Mouse (Mus musculus) heart, adult 11 months (tissue): Measurements from ENCODE around the gene Zdhhc15.
A peak's percentile ranks its signal among the peaks of the same experiment; 100 is the strongest.
"Not testable (repeated sequence)": the region's sequence is repeated elsewhere in the genome, so short reads cannot be mapped to it uniquely, and the experiment has no call there.

ENCODE experiments used
- DNase-seq: peaks from one replicate; pipeline ENCODE4 v3.0.0; 2022

Zdhhc15 gene

GRCm38 (mm10) chrX:104670757-104671549 lies at the start of gene Zdhhc15:
TSS of gene Zdhhc15 (minus strand) at chrX:104671064.
- DNase-seq: peak; percentile 90

GRCm38 (mm10) chrX:104707935-104708334 lies 37.1 kb upstream of the Zdhhc15 start:
- no peak for DNase-seq

- DNase-seq: no peak
Observed at GRCm38 (mm10) chrX:104669850-104670756, 761 bp downstream of the Zdhhc15 start.

- no peak for DNase-seq
Observed at GRCm38 (mm10) chrX:104656976-104657375, 13.9 kb downstream of the Zdhhc15 start.

- no peak for DNase-seq
Observed at GRCm38 (mm10) chrX:104612531-104612930, 58.3 kb downstream of the Zdhhc15 start.

GRCm38 (mm10) chrX:104603738-104604430 lies 67.0 kb downstream of the Zdhhc15 start:
- DNase-seq: not testable (repeated sequence)

- DNase-seq: not testable (repeated sequence)
Observed at GRCm38 (mm10) chrX:104602168-104602859, 68.5 kb downstream of the Zdhhc15 start.

- no peak for DNase-seq
Observed at GRCm38 (mm10) chrX:104573946-104574345, 96.9 kb downstream of the Zdhhc15 start.

GRCm38 (mm10) chrX:104567497-104567896 lies 103.4 kb downstream of the Zdhhc15 start:
- DNase-seq: no peak

- no peak for DNase-seq
Observed at GRCm38 (mm10) chrX:104545283-104545682, 125.6 kb downstream of the Zdhhc15 start.

- DNase-seq: no peak
Observed at GRCm38 (mm10) chrX:104543919-104544595, 126.8 kb downstream of the Zdhhc15 start.

- no peak for DNase-seq
Observed at GRCm38 (mm10) chrX:104542635-104543034, 128.2 kb downstream of the Zdhhc15 start.

GRCm38 (mm10) chrX:104501765-104502164 lies 169.1 kb downstream of the Zdhhc15 start:
- no peak for DNase-seq

- no peak for DNase-seq
Observed at GRCm38 (mm10) chrX:104489626-104490355, 181.1 kb downstream of the Zdhhc15 start.

GRCm38 (mm10) chrX:104488870-104489467 lies 181.9 kb downstream of the Zdhhc15 start:
- no peak for DNase-seq

GRCm38 (mm10) chrX:104488036-104488435 lies 182.8 kb downstream of the Zdhhc15 start:
- DNase-seq: no peak
